Mouse (Mus musculus) frontal cortex, postnatal 36 days (tissue): Measurements from ENCODE around the gene Ncoa7.

Experiments used
- DNase-seq, 2 experiments: peaks; one replicate each; pipeline ENCODE4 v3.0.0; 2022; ENCODE audit warnings: low spot score in 2 of 2

The Ncoa7 gene

DNA sequence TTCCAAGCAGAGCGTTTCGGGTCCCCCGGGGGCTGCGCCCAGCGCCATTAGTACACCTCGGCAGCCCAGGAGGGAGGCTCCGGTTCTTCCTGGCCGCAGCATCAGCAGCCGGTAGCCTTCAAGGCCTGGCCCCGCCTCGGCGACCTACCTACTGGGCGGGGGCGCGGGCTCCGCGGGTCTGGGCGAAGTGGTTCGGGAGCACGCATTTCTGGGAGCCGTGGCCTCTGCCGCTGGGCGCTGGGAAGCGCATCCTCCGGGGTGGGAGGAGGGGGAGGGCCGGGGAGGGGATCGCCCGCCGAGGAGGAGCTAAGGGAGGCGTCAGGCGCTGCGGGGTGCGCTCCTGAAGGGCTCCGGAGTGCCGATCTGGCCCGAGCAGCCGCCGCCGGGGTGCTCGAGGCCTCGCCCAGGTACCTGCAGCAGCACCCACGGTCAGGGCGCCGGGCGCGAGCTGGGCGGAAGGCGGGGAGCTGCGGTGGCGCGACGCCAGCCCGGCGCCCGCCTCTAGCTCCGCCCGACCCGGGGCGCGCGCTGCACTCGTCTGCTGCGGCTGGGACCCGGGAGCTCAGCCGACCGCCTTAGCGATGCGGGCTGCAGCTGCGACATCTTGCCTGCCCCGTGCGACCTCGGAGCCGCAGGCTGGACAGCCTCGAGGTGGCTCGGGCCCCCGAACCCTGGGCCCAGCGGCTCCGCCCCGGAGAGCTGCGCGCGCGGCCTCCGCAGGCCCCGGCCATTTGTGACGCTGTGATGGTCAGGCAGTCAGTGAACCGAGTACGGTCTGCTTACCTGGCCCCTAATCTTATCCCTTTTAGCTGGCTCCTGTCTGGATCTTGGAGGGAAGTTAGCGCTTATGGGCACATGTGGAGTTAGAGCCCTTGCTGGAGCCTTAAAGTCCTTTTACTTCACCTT lies at the start of gene Ncoa7:
Gene Ncoa7 (minus strand): TSS at position 646 of the 906 bp plus-strand sequence.
- DNase-seq: peak; percentile 78 to 80

DNA sequence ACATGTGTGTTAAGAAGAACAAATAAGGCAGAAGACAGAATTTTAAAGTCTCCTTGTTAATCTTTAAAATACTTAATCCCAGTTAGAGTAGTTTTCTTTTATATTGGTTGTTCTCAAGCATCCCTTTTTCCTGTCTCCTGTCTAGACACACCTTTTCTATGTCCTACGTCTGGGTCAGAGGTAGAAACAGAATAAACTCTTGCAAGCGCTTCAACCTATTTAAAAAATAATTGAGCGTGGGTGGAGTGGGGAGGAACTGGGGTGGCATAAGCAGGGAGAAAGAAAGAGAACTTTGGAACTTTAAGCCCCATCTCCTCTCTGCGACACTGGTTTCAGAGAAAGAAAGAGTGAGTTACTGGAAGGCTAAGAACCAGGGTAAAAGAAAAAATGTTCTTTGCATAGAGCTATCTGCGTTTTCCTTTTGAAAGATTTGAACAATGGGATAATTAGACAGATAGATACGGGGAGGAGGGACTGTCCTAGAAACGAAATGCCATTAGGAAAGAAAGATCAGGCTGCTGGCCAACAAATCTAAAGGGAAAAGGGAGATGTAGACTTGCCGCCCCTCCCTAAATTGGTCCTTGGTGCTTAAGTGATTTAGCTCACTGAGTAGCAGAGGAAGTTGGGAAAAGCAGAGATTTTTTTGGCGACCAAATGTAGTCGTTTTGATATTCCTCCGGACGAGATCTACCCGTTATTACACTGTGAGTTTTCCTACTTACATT lies 42.1 kb upstream of the Ncoa7 start:
- DNase-seq: no peak

DNA sequence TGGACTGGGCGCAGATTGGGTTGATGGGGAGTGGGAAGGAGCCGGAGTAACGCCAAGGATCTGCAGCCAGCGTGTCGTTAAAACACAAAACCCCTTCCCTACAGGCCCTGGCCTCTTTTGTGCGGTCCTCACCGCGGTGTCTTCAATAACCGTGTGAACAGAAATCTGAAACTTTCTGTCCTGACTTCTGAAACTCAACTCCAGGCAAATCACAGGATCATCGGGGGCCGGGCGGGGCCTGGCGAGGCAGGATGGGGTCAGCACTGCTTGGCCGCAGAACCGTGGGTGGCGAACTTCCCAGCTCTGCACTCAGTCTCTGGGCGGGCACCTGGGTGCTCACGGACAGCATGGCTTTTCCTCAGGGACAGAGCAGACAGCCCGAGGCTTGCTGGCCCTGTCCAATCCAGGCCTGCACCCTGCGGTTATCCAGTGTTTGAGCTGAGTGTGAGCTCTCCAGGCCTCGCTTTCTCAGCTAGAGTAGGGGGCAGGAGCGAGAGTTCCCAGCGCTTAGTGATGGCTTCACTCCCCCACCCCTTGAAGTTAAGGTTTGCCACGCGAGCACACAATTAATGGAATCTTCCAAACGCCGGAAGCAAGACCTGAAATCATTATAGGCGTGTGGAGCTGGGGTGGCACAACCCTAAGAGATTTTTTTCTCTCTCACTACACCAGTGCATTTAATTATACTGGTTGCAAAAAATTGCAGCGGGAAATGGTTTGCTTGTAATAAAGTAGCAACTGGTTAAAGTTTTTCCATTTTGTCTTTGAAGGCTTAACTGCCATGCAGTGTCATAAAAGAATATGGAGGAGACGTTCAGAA lies 41.3 kb upstream of the Ncoa7 start:
- DNase-seq: no peak

DNA sequence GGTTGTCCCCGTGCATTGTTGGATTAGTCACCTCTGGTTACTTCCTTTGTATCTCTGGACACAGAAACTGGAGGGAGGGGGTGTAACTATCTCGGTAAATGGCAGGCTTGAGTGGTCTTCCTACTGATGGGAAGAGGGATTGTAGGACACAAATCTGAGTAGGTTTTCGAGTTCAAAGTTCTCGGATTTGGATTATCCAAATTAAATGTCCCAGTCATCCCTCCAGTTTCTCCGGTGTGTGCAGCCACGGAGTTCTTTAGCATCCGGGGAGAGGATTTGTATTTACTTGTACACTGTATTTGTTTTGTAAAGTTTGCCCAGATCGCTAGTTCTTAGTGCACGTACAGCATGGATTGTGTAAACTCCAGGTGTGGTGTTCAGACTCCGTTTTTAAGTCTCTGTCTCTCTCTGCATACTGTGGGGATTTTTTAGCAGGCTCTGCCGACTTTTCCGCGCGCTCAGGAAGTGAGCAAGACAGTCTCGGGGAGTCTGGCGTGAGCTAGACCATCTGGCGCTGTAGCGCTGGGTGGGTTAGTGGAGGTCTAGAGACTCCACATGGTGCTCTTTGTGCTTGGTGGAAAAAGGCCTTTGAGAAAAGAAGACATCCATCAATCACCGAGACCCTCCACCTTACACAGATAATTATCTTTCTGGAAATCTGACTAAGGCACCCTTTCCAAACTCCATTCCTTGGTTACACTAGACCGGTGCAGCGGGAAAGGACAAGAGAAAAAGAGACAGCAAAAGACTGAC lies 40.5 kb upstream of the Ncoa7 start:
- peak; percentile 41 to 45 for DNase-seq

DNA sequence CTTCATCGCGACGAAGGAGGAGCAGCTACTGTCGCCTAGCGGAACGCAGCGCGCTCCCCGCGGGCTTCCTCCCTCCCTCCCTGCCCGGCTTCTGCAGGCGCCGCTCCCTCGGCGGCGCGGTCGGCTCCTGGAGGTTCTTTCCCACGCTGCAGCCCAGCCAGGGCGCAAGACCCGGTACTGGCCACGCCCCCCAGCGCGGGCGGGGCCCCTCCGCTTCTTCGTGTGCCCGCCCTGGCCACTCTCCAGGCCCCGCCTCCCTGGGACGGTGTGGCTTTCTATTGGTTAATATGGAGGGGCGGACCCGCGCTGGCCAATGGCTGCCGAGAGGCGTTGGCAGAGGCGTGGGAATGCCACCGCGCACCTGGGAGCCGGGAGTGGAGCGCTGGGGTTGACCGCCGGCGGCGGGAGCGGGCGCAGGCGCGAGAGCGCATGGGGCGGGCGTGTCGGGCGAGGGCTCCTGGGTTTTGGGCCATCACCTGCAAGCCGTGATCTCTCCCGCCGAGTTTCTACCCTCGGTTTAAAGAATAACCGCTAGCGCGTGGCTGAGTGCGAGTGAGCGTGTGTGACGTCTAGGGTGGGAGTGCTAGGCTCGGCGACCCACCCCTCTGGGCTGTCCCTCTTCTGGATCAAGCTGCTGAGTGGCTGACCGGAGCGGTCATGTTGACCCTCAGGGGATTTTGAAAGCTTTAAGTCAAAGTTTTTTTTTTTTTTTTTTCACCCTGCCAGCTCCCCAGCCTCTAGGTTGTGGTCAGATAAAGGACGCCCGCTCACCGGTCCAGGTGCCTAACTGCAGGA lies 39.7 kb upstream of the Ncoa7 start, which contains the start of gene Hey2:
Gene Hey2 (minus strand): TSS at position 159 of the 795 bp plus-strand sequence.
- peak; percentile 97 to 98 for DNase-seq

DNA sequence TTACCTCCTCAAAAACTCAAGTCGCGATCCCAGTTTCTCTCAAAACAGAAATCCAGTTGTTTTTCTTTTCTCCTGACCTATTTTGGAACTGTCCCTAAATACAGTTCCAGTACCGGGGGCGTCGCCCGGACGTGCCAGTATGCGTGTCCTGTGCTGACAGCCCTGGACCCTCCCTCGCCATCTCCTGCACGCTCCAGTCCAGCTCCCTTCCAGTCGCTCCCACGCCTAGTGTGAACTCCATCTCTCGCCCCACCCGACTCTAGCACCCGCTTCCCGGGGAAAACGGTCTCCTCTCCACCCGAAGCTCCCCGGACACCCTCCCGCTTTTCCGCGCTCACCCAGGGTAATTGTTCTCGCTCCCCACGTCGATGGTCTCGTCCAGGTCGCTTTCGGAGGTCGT lies 39.1 kb upstream of the Ncoa7 start:
- DNase-seq: no peak

DNA sequence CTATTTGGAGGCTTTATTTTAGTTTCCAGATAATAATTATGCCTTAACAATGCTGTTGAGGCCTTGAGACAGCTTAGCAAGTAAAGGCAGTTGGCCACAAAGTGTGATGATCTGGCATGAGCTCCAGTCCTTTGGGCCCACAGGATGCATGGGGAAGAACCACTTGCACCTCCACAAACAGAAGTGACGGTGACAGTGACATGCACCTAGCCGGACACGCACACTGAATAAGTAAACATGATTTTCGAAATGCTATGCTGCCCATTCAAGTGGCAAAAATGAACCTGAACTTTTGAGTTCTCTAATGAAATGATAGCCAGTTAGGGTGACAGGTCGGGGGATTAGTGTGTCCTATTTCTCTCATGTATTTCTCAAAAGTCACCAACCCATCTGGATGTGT lies 37.7 kb upstream of the Ncoa7 start:
- DNase-seq: no peak

DNA sequence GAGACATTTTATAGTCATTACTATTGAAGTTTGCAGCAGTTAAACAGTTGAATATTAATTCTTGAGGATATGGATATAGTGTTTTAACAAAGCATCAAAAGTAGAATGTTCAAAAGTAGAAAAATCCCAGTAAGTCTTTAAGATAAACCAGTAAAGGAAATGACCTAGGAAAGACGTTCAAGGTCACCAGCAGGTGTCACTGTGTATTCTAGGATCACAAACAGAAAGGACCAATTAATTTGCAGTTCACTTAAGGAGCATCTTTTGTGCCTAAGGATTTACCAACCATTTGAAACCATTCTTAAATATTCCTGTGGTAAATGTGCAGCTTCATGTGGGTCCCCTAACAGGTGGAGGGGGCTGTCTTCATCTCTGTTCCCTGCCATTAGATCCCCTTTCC lies 35.1 kb upstream of the Ncoa7 start:
- DNase-seq: no peak

DNA sequence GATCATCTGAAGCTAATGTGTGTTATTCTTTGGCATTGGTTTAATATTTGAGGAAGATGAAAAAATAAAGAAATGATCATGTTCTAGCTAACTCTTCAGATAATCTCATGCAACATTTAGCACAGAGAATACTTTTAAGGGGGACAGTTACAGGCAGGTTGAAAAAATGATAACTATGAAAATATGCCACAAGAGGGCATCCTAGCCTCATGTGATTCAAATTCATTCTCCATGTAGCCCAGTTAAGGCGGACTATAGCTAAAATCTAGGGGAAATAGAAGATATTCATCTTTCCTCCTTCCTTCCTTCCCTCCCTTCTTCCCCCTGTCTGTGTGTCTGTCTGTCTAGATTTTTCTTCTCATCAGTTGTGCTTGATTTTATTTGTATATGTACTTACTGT lies 21.9 kb upstream of the Ncoa7 start:
- peak in 1 of 2 experiments; percentile 66 for DNase-seq

DNA sequence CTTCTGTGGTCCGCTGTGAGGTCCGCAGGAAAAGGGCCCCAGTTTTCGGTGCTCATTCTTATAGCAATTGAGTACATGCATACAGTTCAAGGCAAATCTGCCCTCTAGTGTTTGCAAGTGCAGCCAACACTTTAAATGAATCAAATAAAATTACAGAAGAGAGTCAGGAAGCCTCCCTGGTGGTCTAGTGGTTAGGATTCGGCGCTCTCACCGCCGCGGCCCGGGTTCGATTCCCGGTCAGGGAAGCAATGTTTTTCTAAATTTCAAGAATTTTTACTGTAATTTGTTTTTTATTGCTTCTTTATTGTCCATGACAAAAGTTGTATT lies 7.8 kb upstream of the Ncoa7 start:
- peak; percentile 78 to 93 for DNase-seq

DNA sequence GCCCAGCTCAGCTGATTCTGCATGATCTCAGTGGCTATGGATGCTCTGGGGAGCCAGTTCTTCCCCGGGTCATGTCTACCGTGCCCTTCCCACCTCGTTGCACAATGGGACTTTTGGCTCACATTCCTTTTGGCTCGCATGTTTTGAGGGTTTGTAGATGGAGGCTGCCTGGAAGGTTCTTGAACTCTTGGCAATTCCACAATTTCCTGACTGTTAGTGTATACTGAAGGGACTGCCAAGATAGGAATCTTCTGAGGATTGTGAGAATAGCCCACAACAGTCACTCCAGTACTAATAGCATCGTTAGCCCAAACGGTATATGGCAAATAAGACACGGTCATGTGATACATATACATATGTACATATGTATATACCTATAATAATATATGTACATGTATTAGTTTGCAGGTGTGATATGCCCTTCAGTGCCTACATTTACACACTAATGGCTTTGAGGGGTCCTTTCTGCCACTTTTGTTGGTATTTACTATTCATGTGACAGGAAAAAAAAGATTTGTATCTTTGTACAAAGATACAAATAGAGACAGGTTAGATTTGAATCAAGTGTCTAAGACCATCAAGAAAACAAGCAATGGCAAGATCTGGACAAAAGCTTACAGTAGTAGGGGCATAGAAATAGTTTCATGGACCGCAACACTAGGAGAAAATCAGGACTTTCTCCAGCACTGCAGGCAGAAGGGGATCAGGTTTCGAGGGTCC lies 7.3 kb upstream of the Ncoa7 start:
- DNase-seq: peak in 1 of 2 experiments; percentile 20

DNA sequence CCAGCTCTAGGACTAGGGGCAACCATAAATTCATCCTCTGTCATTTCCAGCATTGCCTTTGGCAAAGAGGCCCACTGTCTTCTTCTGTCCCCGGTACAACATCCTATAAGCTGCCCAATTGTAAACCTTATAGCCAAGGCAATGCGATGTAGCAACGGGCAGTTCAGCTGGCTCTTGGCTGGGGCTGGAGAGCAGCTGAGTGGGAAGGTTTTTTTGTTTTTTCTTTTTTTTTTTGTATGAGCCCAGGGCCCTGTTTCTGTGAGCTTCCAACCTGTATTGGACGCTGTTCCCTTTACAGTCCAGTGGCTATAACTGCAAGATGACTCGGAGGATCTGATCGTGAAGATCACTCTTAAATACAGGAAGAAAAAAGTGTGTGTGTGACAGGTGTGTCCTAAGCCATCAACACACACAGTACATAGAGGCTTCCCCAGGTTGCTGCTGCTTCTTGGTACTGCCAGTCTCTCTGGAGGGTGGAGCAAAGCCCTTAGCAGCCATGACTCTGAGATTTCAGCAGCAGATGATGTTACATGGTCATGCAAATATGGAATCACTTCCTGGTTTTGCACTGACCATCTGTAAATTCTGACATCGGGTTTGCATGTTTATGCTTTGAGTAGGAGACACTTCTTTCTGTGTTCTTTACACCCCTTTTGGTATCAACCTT lies 594 bp upstream of the Ncoa7 start:
- DNase-seq: peak in 1 of 2 experiments; percentile 8

DNA sequence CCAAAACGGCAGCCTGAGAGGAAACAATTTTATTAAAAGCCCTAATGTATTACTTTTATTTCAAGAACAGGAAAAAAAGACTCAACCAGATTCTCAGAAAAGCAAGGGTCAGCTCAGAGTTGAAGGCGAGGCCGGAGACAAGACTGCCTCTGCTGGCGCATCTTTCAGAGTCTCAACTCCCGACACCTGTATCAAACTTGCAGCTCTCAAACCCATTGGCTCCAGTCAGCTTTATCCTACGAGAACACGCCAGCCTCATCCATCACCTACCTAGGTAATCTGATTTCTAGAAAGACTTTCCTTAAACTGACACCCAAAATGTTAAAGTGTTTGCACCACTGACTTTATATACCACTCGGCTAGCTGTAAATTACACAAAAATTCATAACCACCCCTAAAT lies 1.1 kb downstream of the Ncoa7 start:
- DNase-seq: peak in 1 of 2 experiments; percentile 54

DNA sequence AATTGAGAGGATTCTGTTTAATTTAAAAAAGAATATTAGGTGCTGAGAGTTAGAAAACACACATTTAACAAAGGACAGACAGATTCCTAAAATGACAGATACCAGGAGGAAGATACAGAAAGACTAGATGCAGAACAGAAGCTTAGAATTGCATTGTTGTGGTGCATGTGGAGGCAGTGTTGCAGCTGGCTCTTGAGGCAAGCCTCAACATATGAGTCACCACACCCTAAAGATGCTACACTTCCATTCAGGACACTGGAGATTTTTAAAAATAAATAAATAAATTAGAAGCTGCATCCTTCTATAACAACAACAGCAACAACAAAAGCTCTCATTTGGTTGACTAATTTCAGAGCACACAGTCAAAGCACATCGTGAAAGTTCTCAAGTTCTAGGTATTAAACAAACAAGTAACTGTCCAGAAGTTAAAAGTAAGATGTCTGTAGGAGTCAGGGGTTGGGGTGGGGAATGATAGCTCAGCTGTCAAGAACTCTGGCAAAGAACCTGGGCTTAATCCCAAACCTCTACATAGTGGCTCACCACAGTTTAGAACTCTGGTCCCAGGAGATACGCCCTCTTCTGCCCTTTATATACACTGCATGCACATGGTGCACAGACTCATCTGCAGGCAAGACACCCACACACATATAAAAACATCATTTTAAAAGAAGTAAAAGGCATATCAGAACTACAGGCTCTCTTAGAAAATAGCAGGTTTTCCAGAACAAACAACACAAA lies 3.2 kb downstream of the Ncoa7 start:
- no peak for DNase-seq

DNA sequence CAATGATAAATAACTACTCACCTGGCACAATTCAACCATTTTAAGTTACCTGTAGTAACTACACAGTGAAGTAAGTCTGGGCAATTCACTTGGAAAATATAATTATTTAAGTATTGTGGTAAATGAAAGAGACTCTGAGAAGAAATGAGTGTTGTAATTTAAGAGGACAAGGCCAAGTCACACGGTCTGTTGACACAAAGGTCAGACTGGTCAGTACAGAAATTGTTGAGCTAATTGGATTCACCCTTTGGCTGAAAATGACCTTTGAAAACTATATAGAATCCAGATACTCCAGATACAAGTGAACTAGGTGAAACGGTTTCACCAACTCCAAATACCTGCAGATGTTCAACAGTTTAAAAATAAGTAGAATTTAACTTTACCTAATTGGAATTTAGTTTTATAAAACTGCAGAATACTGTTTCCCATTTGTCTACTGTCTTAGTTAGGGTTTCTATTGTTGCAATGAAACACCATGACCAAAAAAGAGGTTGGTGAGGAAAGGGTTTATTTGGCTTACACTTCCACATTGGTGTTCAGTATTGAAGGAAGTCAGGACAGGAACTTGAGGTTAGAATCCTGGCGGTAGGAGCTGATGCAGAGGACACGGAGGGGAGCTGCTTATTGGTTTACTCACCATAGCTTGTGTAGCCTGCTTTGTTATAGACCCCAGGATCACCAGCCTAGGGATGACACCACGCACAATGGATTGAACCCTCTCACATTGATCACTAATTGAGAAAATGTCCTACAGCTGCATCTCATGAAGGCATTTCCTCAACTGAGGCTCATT lies 6.5 kb downstream of the Ncoa7 start:
- no peak for DNase-seq

DNA sequence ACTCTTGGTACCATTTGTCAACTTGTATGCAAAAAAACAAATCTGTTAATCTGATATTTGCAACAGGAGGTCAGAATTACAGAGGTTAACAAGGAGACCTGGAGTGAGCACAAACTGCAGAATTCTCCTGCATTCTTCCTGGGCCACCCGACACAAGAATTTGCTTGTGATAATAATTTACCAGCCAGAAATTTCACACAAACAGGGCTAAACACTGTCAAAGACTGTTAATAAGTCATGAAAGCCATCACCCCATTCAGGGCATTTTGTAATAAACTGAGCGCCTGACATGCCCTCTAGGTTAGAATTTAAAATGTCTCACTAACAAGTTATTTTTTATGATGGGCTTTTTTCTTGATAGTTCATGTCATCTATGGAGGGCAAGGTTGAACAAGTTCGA lies 12.1 kb downstream of the Ncoa7 start:
- DNase-seq: no peak

DNA sequence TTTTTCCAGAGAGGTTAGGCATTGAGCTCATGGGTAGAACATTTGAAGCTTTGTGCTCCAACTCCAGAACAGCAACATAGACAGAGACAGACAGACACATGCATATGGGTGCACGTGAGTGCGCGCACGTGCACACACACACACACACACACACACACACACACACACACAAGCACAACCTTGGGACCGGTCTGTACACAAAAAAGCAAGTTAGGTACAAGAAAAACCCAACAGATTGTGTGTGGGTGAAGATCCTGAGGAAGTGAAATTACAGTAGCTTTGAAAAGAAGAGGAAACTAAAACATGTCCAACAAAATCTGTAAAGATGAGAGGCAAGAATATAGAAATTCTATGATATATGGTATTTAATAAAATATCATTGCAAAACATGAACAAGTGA lies 13.6 kb downstream of the Ncoa7 start:
- DNase-seq: peak in 1 of 2 experiments; percentile 26

DNA sequence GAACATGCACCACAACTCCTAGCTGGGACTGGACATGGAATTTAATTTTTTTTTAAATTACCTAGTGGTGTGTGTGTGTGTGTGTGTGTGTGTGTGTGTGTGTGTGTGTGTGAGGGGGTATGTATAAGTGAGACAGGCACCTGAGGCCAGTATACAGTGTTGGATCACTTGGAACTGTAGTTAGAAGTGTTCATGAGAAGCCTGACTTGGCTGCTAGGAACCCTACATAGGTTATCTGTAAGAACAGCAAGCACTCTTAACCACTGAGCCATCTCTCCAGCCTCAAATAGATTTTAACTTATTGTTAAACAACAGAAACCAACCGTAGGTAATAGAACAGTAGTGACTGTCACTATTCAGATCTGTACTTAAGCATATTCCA lies 14.8 kb downstream of the Ncoa7 start:
- DNase-seq: no peak
